Mouse (Mus musculus) E14TG2a.4 (cell line): Measurements from ENCODE around the gene Vmn1r3.
"Not testable (repeated sequence)": the region's sequence is repeated elsewhere in the genome, so short reads cannot be mapped to it uniquely, and the experiment has no call there.

ENCODE experiments used
- CTCF ChIP-seq: conservative IDR thresholded peaks from 2 replicates; pipeline ENCODE4 v1.5.1; 2014; ENCODE audit warnings: low read length
- NANOG ChIP-seq: IDR thresholded peaks from 2 replicates; pipeline ENCODE4 v1.6.1; 2014; ENCODE audit warnings: borderline replicate concordance, low read length, mixed read lengths
- POU5F1 ChIP-seq: IDR thresholded peaks from 2 replicates; pipeline ENCODE4 v1.6.1; 2014; ENCODE audit warnings: low read length, borderline replicate concordance

DNA sequence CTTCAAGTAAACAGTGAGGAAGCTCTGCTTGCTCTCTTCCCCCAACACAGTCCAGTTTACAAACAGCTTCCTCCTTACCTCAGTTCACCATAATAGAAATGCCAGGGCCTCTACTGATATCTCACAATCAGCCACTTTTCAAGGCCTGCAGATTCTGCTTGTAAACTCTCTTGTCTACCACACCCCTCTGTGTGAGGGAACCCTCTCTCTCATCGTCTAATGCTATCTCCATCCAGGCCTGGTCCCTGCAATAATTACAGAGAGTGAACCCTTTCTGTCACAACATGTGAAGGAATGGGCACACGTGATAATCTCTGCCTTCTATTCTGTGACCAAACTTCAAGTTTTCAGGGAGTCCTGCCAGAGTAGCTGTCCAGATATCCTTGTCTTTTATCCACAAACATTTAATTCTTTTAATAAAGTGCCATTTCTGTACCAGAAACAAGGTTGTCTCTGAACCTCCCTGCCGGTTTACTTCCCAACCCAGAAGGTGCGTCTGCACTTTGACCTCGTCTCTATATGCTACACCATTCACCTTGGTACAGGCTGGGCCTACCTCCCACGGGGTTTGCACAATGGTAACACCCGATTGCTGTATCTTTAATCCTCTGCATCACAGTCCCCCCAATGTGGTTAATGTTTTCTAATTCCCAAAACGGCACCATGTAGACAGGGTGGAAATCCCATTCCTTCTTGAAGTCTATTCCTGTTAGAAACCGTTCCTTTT, 38.5 kb upstream of the Vmn1r3 start:
- not testable (repeated sequence) for TF ChIP-seq CTCF, NANOG, POU5F1
